Mouse (Mus musculus): Measurements from ENCODE around the gene Zfp598.

GRCm38 (mm10) chr17:24728184-24728583, 58.7 kb downstream of the Zfp598 start:
- no peak for TF ChIP-seq EP300 (IDR thresholded peaks at IDR 0.05; ENCODE audit: insufficient read depth, low read depth, low read length)
- TF ChIP-seq CTCF (IDR thresholded peaks at IDR 0.05; ENCODE audit: low read depth, low read length): no peak
- no peak for TF ChIP-seq POLR2A (IDR thresholded peaks at IDR 0.05; ENCODE audit: insufficient read depth, low read length)

All from ES-Bruce4 (cell line).